Mouse (Mus musculus): ENCODE data around the gene Gsto2. TPM values are rescaled to one million over a fixed set of nuclear protein-coding genes. Genes with fewer than 3 reads are reported as not detected.

Gene Gsto2
- polyA plus RNA-seq, 1 experiment from 2014 or later: 0.98 TPM

- Histone ChIP-seq H3K9ac (no peak overlapping the region), H3K9me3 (no peaks in the 10 kb centered on the region), H3K27ac (no peak overlapping the region), H3K4me3 (no peak overlapping the region), H3K27me3 (replicated peaks) (no peaks in the 10 kb centered on the region), H3K36me3 (peaks cover 15% of the 10 kb centered on the region; the same call in 1 of the 2 replicates), H3K4me2 (replicated peaks) (no peak overlapping the region), H3K4me1 (peaks cover 7% of the 10 kb centered on the region)
- no peak for ATAC-seq (ENCODE audit: low FRiP score, low read depth)
- WGBS: 93% methylated on average over 3 of the region's 3 CpGs
Measured at GRCm38 (mm10) chr19:47862581-47862980, 2.8 kb upstream of the Gsto2 start.

- Histone ChIP-seq H3K27me3 (replicated peaks) (no peaks in the 10 kb centered on the region), H3K4me3 (no peak overlapping the region), H3K4me2 (replicated peaks) (no peak overlapping the region), H3K27ac (no peak overlapping the region), H3K4me1 (peaks cover 7% of the 10 kb centered on the region), H3K9ac (no peak overlapping the region), H3K9me3 (no peaks in the 10 kb centered on the region), H3K36me3 (peaks cover 15% of the 10 kb centered on the region; the same call in 1 of the 2 replicates)
- ATAC-seq (ENCODE audit: low FRiP score, low read depth): no peak
- WGBS: 96% methylated on average over 9 of the region's 9 CpGs
Measured at GRCm38 (mm10) chr19:47864051-47864450, 1.3 kb upstream of the Gsto2 start.

GRCm38 (mm10) chr19:47864721-47865120 lies 613 bp upstream of the Gsto2 start:
- Histone ChIP-seq H3K4me2 (replicated peaks) (peak overlapping the region; percentile 84), H3K4me1 (peaks cover 7% of the 10 kb centered on the region), H3K27ac (no peak overlapping the region), H3K9me3 (no peaks in the 10 kb centered on the region), H3K36me3 (peaks cover 9% of the 10 kb centered on the region; the same call in 1 of the 2 replicates), H3K9ac (no peak overlapping the region), H3K27me3 (replicated peaks) (no peaks in the 10 kb centered on the region), H3K4me3 (peak overlapping the region; percentile 64)
- 87% methylated on average over 7 of the region's 7 CpGs for WGBS
- no peak for ATAC-seq (ENCODE audit: low FRiP score, low read depth)

GRCm38 (mm10) chr19:47867628-47868175 lies 2.4 kb downstream of the Gsto2 start:
- no peak for ATAC-seq (ENCODE audit: low FRiP score, low read depth)
- Histone ChIP-seq H3K4me1 (peaks cover 7% of the 10 kb centered on the region), H3K27ac (no peak overlapping the region), H3K36me3 (no peaks in the 10 kb centered on the region), H3K27me3 (replicated peaks) (no peaks in the 10 kb centered on the region), H3K4me2 (replicated peaks) (no peak overlapping the region), H3K9ac (no peak overlapping the region), H3K9me3 (no peaks in the 10 kb centered on the region), H3K4me3 (no peak overlapping the region)
- 74% methylated on average over 4 of the region's 4 CpGs for WGBS

GRCm38 (mm10) chr19:47868951-47869350 lies 3.6 kb downstream of the Gsto2 start:
- Histone ChIP-seq H3K27ac (no peak overlapping the region), H3K4me3 (no peak overlapping the region), H3K36me3 (no peaks in the 10 kb centered on the region), H3K4me1 (peaks cover 7% of the 10 kb centered on the region), H3K4me2 (replicated peaks) (no peak overlapping the region), H3K9me3 (no peaks in the 10 kb centered on the region), H3K9ac (no peak overlapping the region), H3K27me3 (replicated peaks) (no peaks in the 10 kb centered on the region)
- WGBS: 77% methylated on average over 4 of the region's 4 CpGs
- ATAC-seq (ENCODE audit: low FRiP score, low read depth): no peak

GRCm38 (mm10) chr19:47869516-47869915 lies 4.2 kb downstream of the Gsto2 start:
- no peak overlapping the region for H3K9ac ChIP-seq
- 74% methylated on average over 3 of the region's 3 CpGs for WGBS
- H3K4me2 ChIP-seq (replicated peaks): no peak overlapping the region
- ATAC-seq (ENCODE audit: low FRiP score, low read depth): no peak
- H3K9me3 ChIP-seq: no peaks in the 10 kb centered on the region
- H3K36me3 ChIP-seq: no peaks in the 10 kb centered on the region
- H3K27me3 ChIP-seq (replicated peaks): no peaks in the 10 kb centered on the region
- no peak overlapping the region for H3K27ac ChIP-seq
- H3K4me1 ChIP-seq: peaks cover 7% of the 10 kb centered on the region
- H3K4me3 ChIP-seq: no peak overlapping the region

- Histone ChIP-seq H3K4me2 (replicated peaks) (no peak overlapping the region), H3K9ac (no peak overlapping the region), H3K27me3 (replicated peaks) (no peaks in the 10 kb centered on the region), H3K4me3 (no peak overlapping the region), H3K9me3 (no peaks in the 10 kb centered on the region), H3K36me3 (no peaks in the 10 kb centered on the region), H3K4me1 (0 out of 2 replicates have a peak, but pooled peaks cover under 1% of the 10 kb centered on the region), H3K27ac (no peak overlapping the region)
- ATAC-seq (ENCODE audit: low FRiP score, low read depth): no peak
- 82% methylated on average over 7 of the region's 7 CpGs for WGBS
Measured at GRCm38 (mm10) chr19:47870102-47870666, 4.8 kb downstream of the Gsto2 start.

GRCm38 (mm10) chr19:47871515-47871914 lies 6.2 kb downstream of the Gsto2 start:
- Histone ChIP-seq H3K9me3 (no peaks in the 10 kb centered on the region), H3K4me1 (no peaks in the 10 kb centered on the region), H3K4me3 (no peak overlapping the region), H3K4me2 (replicated peaks) (no peak overlapping the region), H3K27ac (no peak overlapping the region), H3K27me3 (replicated peaks) (no peaks in the 10 kb centered on the region), H3K9ac (no peak overlapping the region), H3K36me3 (no peaks in the 10 kb centered on the region)
- ATAC-seq (ENCODE audit: low FRiP score, low read depth): no peak
- 28% methylated on average over 10 of the region's 10 CpGs for WGBS

- H3K27me3 ChIP-seq (replicated peaks): no peaks in the 10 kb centered on the region
- H3K9ac ChIP-seq: no peak overlapping the region
- no peak overlapping the region for H3K4me2 ChIP-seq (replicated peaks)
- H3K9me3 ChIP-seq: no peaks in the 10 kb centered on the region
- ATAC-seq (ENCODE audit: low FRiP score, low read depth): no peak
- no peaks in the 10 kb centered on the region for H3K36me3 ChIP-seq
- no peaks in the 10 kb centered on the region for H3K4me1 ChIP-seq
- WGBS: 80% methylated on average over 15 of the region's 15 CpGs
- no peak overlapping the region for H3K27ac ChIP-seq
- no peak overlapping the region for H3K4me3 ChIP-seq
Measured at GRCm38 (mm10) chr19:47876252-47876651, 10.9 kb downstream of the Gsto2 start.

- Histone ChIP-seq H3K4me1 (peaks cover 5% of the 10 kb centered on the region), H3K27ac (no peak overlapping the region), H3K36me3 (no peaks in the 10 kb centered on the region), H3K9ac (no peak overlapping the region), H3K27me3 (replicated peaks) (no peaks in the 10 kb centered on the region), H3K4me2 (replicated peaks) (no peak overlapping the region), H3K4me3 (no peak overlapping the region), H3K9me3 (no peaks in the 10 kb centered on the region)
- 85% methylated on average over 7 of the region's 7 CpGs for WGBS
- ATAC-seq (ENCODE audit: low FRiP score, low read depth): no peak
Measured at GRCm38 (mm10) chr19:47881538-47881937, 16.2 kb downstream of the Gsto2 start.

- Histone ChIP-seq H3K9me3 (no peaks in the 10 kb centered on the region), H3K9ac (no peak overlapping the region), H3K4me1 (peaks cover 5% of the 10 kb centered on the region), H3K27me3 (replicated peaks) (no peaks in the 10 kb centered on the region), H3K27ac (no peak overlapping the region), H3K36me3 (no peaks in the 10 kb centered on the region), H3K4me2 (replicated peaks) (no peak overlapping the region), H3K4me3 (no peak overlapping the region)
- peak; percentile 85 for ATAC-seq (ENCODE audit: low FRiP score, low read depth)
- 25% methylated on average over 11 of the region's 11 CpGs for WGBS
Measured at GRCm38 (mm10) chr19:47882151-47882881, 17.0 kb downstream of the Gsto2 start.

GRCm38 (mm10) chr19:47882882-47883254 lies 17.5 kb downstream of the Gsto2 start:
- no peak overlapping the region for H3K4me2 ChIP-seq (replicated peaks)
- no peaks in the 10 kb centered on the region for H3K9me3 ChIP-seq
- peaks cover 5% of the 10 kb centered on the region for H3K4me1 ChIP-seq
- no peak overlapping the region for H3K27ac ChIP-seq
- 65% methylated on average over 9 of the region's 9 CpGs for WGBS
- peak; percentile 39; the same call in 1 of the 2 replicates for ATAC-seq (ENCODE audit: low FRiP score, low read depth)
- no peaks in the 10 kb centered on the region for H3K27me3 ChIP-seq (replicated peaks)
- H3K9ac ChIP-seq: no peak overlapping the region
- H3K36me3 ChIP-seq: no peaks in the 10 kb centered on the region
- H3K4me3 ChIP-seq: no peak overlapping the region
